Mouse (Mus musculus) hindbrain, postnatal 0 days (tissue): ENCODE results near the gene Fggy. TPM values are rescaled to one million over a fixed set of nuclear protein-coding genes. Genes with fewer than 3 reads are reported as not detected.

ENCODE experiments used
- ATAC-seq: fragments of 200-750 bp; cut with Nextera tagmentation; 2 replicates; pipeline ENCODE4 v1.8.0; 2017; ENCODE audit warnings: mild to moderate bottlenecking, moderate TSS enrichment, moderate library complexity
- DNase-seq: peaks from one replicate; pipeline ENCODE4 v3.0.0-alpha.2; 2015; ENCODE audit warnings: low spot score
- H3K27ac ChIP-seq: fragments of 300-500 bp; sonication (generic); 2 replicates; pipeline ENCODE4 v1.5.1; 2014; ENCODE audit warnings: mild to moderate bottlenecking
- H3K27me3 ChIP-seq: fragments of 300-500 bp; sonication (generic); 2 replicates; pipeline ENCODE4 v1.6.1; 2014; ENCODE audit warnings: low read length, mixed read lengths; ENCODE audit not compliant: insufficient read depth
- H3K36me3 ChIP-seq: fragments of 300-500 bp; sonication (generic); 2 replicates; pipeline ENCODE4 v1.6.1; 2014; ENCODE audit warnings: low read length, mixed read lengths; ENCODE audit not compliant: insufficient read depth
- H3K4me1 ChIP-seq: fragments of 300-500 bp; sonication (generic); 2 replicates; pipeline ENCODE4 v1.6.1; 2014; ENCODE audit warnings: antibody characterized with exemption, low read length, mixed read lengths; ENCODE audit not compliant: insufficient read depth
- H3K4me2 ChIP-seq: fragments of 300-500 bp; sonication (generic); 2 replicates; pipeline ENCODE4 v1.6.1; 2014; ENCODE audit warnings: low read depth, mild to moderate bottlenecking, low read length, moderate library complexity, mixed read lengths
- H3K4me3 ChIP-seq: fragments of 300-500 bp; sonication (generic); 2 replicates; pipeline ENCODE4 v1.5.1; 2014; ENCODE audit warnings: low read length
- H3K9ac ChIP-seq: fragments of 300-500 bp; sonication (generic); replicated peaks from 2 replicates; pipeline ENCODE4 v1.6.1; 2014; ENCODE audit warnings: mild to moderate bottlenecking, low read length, moderate library complexity, mixed read lengths
- H3K9me3 ChIP-seq: fragments of 300-500 bp; sonication (generic); 2 replicates; pipeline ENCODE4 v1.6.1; 2016; ENCODE audit warnings: low read length, mixed read lengths
- CTCF ChIP-seq: IDR thresholded peaks from 2 replicates; pipeline ENCODE4 v1.5.1; 2016; ENCODE audit warnings: antibody characterized with exemption, control low read depth, low read depth
- WGBS: fragments of 180-500 bp; shearing (Covaris S2); extraction: QIAGEN DNeasy Blood & Tissue Kit; methylation state at CpG from one replicate; pipeline ENCODE4 v1.1.7; 2014; 5-methylcytosine and 5-hydroxymethylcytosine counted together
- polyA plus RNA-seq: library from polyadenylated mRNA; unstranded; fragments of >200 nt; fragmentation: Nextera tagmentation; extraction: Ambion mirVana; gene quantifications from 2 replicates; pipeline ENCODE4 v1.2.1, GENCODE M21; 2015
- total RNA-seq: library from RNA; depleted of rRNA; stranded (reverse); fragments of >200 nt; gene quantifications from 2 replicates; pipeline ENCODE4 v1.2.3, GENCODE M21; 2014

The Fggy gene
- total and polyA plus RNA-seq, 2 experiments from 2014 or later, result 7.0 to 7.1 TPM

GRCm38 (mm10) chr4:95640831-95641230 is 83.5 kb downstream of the Fggy start:
- H3K9ac ChIP-seq, result no peak overlapping the region
- no peak overlapping the region for H3K4me3 ChIP-seq
- no peaks in the 10 kb centered on the region for H3K4me1 ChIP-seq
- H3K9me3 ChIP-seq, result no peaks in the 10 kb centered on the region
- 73% methylated on average over 1 of the region's 1 CpGs for WGBS
- H3K4me2 ChIP-seq, result no peak overlapping the region
- ATAC-seq, result no peak
- H3K36me3 ChIP-seq, result no peaks in the 10 kb centered on the region
- TF ChIP-seq CTCF, result no peak
- no peaks in the 10 kb centered on the region for H3K27me3 ChIP-seq
- DNase-seq, result no peak
- no peak overlapping the region for H3K27ac ChIP-seq

GRCm38 (mm10) chr4:95644048-95644447 is 86.7 kb downstream of the Fggy start:
- WGBS, result 33% methylated on average over 5 of the region's 5 CpGs
- H3K9ac ChIP-seq, result no peak overlapping the region
- no peaks in the 10 kb centered on the region for H3K27me3 ChIP-seq
- TF ChIP-seq CTCF, result no peak
- H3K9me3 ChIP-seq, result no peaks in the 10 kb centered on the region
- H3K36me3 ChIP-seq, result no peaks in the 10 kb centered on the region
- no peaks in the 10 kb centered on the region for H3K4me1 ChIP-seq
- no peak overlapping the region for H3K27ac ChIP-seq
- DNase-seq (no peak), ATAC-seq (no peak)
- H3K4me2 ChIP-seq, result no peak overlapping the region
- H3K4me3 ChIP-seq, result no peak overlapping the region

GRCm38 (mm10) chr4:95648801-95649551 is 91.7 kb downstream of the Fggy start:
- Histone ChIP-seq H3K36me3 (no peaks in the 10 kb centered on the region), H3K4me3 (no peak overlapping the region), H3K4me1 (peaks cover 5% of the 10 kb centered on the region; the same call in 1 of the 2 replicates), H3K27me3 (no peaks in the 10 kb centered on the region), H3K9ac (no peak overlapping the region), H3K9me3 (no peaks in the 10 kb centered on the region), H3K4me2 (no peak overlapping the region), H3K27ac (no peak overlapping the region)
- 79% methylated on average over 3 of the region's 3 CpGs for WGBS
- ATAC-seq, result no peak
- TF ChIP-seq CTCF, result no peak
- no peak for DNase-seq

GRCm38 (mm10) chr4:95649552-95649905 is 92.2 kb downstream of the Fggy start:
- no peak for TF ChIP-seq CTCF

GRCm38 (mm10) chr4:95649980-95650379 is 92.7 kb downstream of the Fggy start:
- DNase-seq, result no peak
- Histone ChIP-seq H3K4me1 (peaks cover 5% of the 10 kb centered on the region; the same call in 1 of the 2 replicates), H3K27me3 (no peaks in the 10 kb centered on the region), H3K9me3 (no peaks in the 10 kb centered on the region), H3K4me2 (no peak overlapping the region), H3K27ac (no peak overlapping the region), H3K36me3 (no peaks in the 10 kb centered on the region), H3K9ac (no peak overlapping the region), H3K4me3 (no peak overlapping the region)
- no peak for TF ChIP-seq CTCF
- 72% methylated on average over 6 of the region's 6 CpGs for WGBS
- no peak for ATAC-seq

More at GRCm38 (mm10) chr4:95649552-95649905, 92.2 kb downstream of the Fggy start:
- Histone ChIP-seq H3K4me1 (peaks cover 5% of the 10 kb centered on the region; the same call in 1 of the 2 replicates), H3K4me2 (no peak overlapping the region), H3K27me3 (no peaks in the 10 kb centered on the region), H3K9me3 (no peaks in the 10 kb centered on the region), H3K9ac (no peak overlapping the region), H3K36me3 (no peaks in the 10 kb centered on the region), H3K4me3 (no peak overlapping the region), H3K27ac (no peak overlapping the region)
- ATAC-seq (no peak), DNase-seq (no peak)
- 69% methylated on average over 3 of the region's 3 CpGs for WGBS

- H3K4me3 ChIP-seq, result no peak overlapping the region
- no peak overlapping the region for H3K27ac ChIP-seq
- H3K36me3 ChIP-seq, result no peaks in the 10 kb centered on the region
- DNase-seq (peak; percentile 34), ATAC-seq (no peak)
- H3K4me2 ChIP-seq, result no peak overlapping the region
- WGBS, result 44% methylated on average over 6 of the region's 6 CpGs
- H3K9ac ChIP-seq, result no peak overlapping the region
- no peaks in the 10 kb centered on the region for H3K27me3 ChIP-seq
- H3K4me1 ChIP-seq, result peaks cover 5% of the 10 kb centered on the region; the same call in 1 of the 2 replicates
- H3K9me3 ChIP-seq, result no peaks in the 10 kb centered on the region
- no peak for TF ChIP-seq CTCF
Measured at GRCm38 (mm10) chr4:95652044-95652443, 94.7 kb downstream of the Fggy start.

GRCm38 (mm10) chr4:95653296-95653912 is 96.1 kb downstream of the Fggy start:
- Histone ChIP-seq H3K27me3 (no peaks in the 10 kb centered on the region), H3K9ac (no peak overlapping the region), H3K4me2 (no peak overlapping the region), H3K27ac (no peak overlapping the region), H3K9me3 (no peaks in the 10 kb centered on the region), H3K4me1 (peaks cover 5% of the 10 kb centered on the region; the same call in 1 of the 2 replicates), H3K36me3 (no peaks in the 10 kb centered on the region), H3K4me3 (no peak overlapping the region)
- TF ChIP-seq CTCF, result no peak
- ATAC-seq (no peak), DNase-seq (no peak)
- WGBS, result 32% methylated on average over 4 of the region's 4 CpGs
